Mouse (Mus musculus) cerebellum, postnatal 25 days (tissue): ENCODE data around the gene Zfp638.

Source experiments
- DNase-seq, 2 experiments: peaks; one replicate each; pipeline ENCODE4 v3.0.0; 2021; ENCODE audit warnings: mixed read lengths in 2 of 2

Zfp638 gene

GRCm38 (mm10) chr6:83866954-83867597, at the start of gene Zfp638:
Gene Zfp638 (plus strand): TSS chr6:83867109.
- DNase-seq: peak; percentile 96 to 97

GRCm38 (mm10) chr6:83818996-83819395, 47.9 kb upstream of the Zfp638 start:
- DNase-seq: no peak

GRCm38 (mm10) chr6:83820727-83821515, 46.0 kb upstream of the Zfp638 start:
- DNase-seq: no peak

- DNase-seq: no peak
Observed at GRCm38 (mm10) chr6:83821856-83822255, 45.1 kb upstream of the Zfp638 start.

- no peak for DNase-seq
Observed at GRCm38 (mm10) chr6:83830941-83831605, 35.8 kb upstream of the Zfp638 start.

GRCm38 (mm10) chr6:83831606-83832123, 35.2 kb upstream of the Zfp638 start, which contains the start of gene Paip2b:
Gene Paip2b (minus strand): TSS chr6:83831741.
- DNase-seq: peak; percentile 99 to 100

GRCm38 (mm10) chr6:83832393-83832792, 34.5 kb upstream of the Zfp638 start:
- DNase-seq: peak; percentile 12

GRCm38 (mm10) chr6:83836826-83837225, 30.1 kb upstream of the Zfp638 start:
- no peak for DNase-seq

- DNase-seq: no peak
Observed at GRCm38 (mm10) chr6:83838046-83838445, 28.9 kb upstream of the Zfp638 start.

- DNase-seq: no peak
Observed at GRCm38 (mm10) chr6:83840086-83840485, 26.8 kb upstream of the Zfp638 start.

- DNase-seq: no peak
Observed at GRCm38 (mm10) chr6:83844913-83845312, 22.0 kb upstream of the Zfp638 start.

- DNase-seq: no peak
Observed at GRCm38 (mm10) chr6:83846141-83846540, 20.8 kb upstream of the Zfp638 start.

GRCm38 (mm10) chr6:83849446-83849845, 17.5 kb upstream of the Zfp638 start:
- no peak for DNase-seq

- no peak for DNase-seq
Observed at GRCm38 (mm10) chr6:83857476-83857875, 9.4 kb upstream of the Zfp638 start.

- DNase-seq: no peak
Observed at GRCm38 (mm10) chr6:83860033-83860432, 6.9 kb upstream of the Zfp638 start.

- DNase-seq: no peak
Observed at GRCm38 (mm10) chr6:83863538-83863937, 3.4 kb upstream of the Zfp638 start.

GRCm38 (mm10) chr6:83866423-83866822, 486 bp upstream of the Zfp638 start:
- no peak for DNase-seq

- peak; percentile 48 to 59 for DNase-seq
Observed at GRCm38 (mm10) chr6:83867598-83868585, 983 bp downstream of the Zfp638 start.

GRCm38 (mm10) chr6:83879815-83880214, 12.9 kb downstream of the Zfp638 start:
- peak in 1 of 2 experiments; percentile 67 for DNase-seq

- no peak for DNase-seq
Observed at GRCm38 (mm10) chr6:83886789-83887188, 19.9 kb downstream of the Zfp638 start.

GRCm38 (mm10) chr6:83888802-83889201, 21.9 kb downstream of the Zfp638 start:
- DNase-seq: no peak
